Mouse (Mus musculus): ENCODE results near the gene Napb. TPM values are rescaled to one million over a fixed set of nuclear protein-coding genes. Genes with fewer than 3 reads are reported as not detected.

Napb gene
- polyA plus RNA-seq, 1 experiment from 2014 or later, result 105 TPM

DNA sequence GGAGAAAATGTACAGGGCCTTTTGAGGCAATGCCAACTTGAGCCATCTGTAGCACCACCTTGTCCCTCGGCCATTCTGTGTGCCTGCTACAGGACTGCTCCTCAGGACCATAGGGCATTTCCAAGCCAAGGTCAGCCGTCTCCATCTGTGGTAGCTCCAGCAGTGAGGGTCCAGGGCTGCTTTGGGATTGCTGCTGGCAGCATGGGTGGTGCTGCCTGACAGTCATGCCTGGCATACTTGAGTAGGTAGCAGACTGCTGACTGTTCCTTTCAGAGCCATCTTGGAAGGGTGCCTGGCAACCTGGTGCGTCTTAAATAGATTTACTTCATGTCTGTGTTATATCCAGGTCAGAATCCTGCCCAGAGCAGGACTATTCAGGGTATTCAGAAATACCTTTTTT is 10.7 kb upstream of the Napb start:
- H3K27me3 ChIP-seq (ENCODE audit: control insufficient read depth, insufficient read depth, low read length), result no peaks in the 10 kb centered on the region

DNA sequence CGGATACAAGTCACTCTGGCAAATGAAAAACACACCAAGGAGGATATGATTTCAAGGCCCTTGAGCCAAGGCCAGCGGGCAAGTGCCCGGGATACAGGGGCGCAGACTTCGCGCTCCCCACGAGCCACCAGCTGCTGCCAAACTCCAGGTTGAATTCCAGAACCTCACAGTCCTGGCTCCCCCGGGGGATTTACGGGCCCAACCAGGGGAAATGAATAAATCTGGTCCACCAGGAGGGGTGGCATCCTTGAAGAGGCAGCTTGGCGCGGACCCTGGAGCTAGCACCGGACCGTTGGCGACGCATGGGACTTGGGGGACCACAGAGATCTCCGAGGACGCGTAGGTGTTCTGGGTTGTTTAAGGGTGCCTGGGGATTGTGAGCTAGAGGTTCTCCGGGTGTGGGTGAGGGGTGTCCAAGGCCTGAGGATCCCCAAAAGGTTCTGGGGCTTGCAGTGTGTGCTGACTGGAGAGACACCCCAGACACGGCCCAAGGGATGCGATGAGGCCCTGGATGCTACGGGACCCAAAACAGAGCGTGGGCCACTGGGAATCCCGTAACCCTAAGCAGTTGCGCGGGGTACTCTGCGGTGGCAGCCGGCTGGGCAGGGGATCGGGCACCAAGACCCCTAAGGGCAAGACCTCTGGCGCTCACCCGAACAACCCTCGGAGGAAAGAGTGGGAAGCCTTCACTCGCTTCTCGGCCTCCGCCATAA is 497 bp downstream of the Napb start:
- Histone ChIP-seq H3K4me2 (ENCODE audit: low read depth, low read length) (peak overlapping the region; percentile 92), H3K4me3 (ENCODE audit: low read depth, low read length) (peak overlapping the region; percentile 73), H3K27ac (ENCODE audit: low read depth, low read length) (no peak overlapping the region), H3K9me3 (ENCODE audit: control insufficient read depth, low read length) (no peaks in the 10 kb centered on the region), H3K36me3 (ENCODE audit: control insufficient read depth, insufficient read depth, low read length) (no peaks in the 10 kb centered on the region), H3K4me1 (ENCODE audit: control insufficient read depth, insufficient read depth, low read length) (0 out of 2 replicates have a peak, but pooled peaks cover 3% of the 10 kb centered on the region), H3K27me3 (ENCODE audit: control insufficient read depth, insufficient read depth, low read length) (no peaks in the 10 kb centered on the region), H3K9ac (replicated peaks; ENCODE audit: low read depth, low read length) (peak overlapping the region; percentile 87)
- peak; percentile 79 for ATAC-seq (ENCODE audit: low read depth)
- WGBS, result 1% methylated on average over 30 of the region's 35 CpGs

More for the DNA sequence above, 10.7 kb upstream of the Napb start:
- 81% methylated on average over 3 of the region's 3 CpGs for WGBS
- H3K4me3 ChIP-seq (ENCODE audit: low read depth, low read length), result no peak overlapping the region
- no peaks in the 10 kb centered on the region for H3K4me1 ChIP-seq (ENCODE audit: control insufficient read depth, insufficient read depth, low read length)
- H3K9ac ChIP-seq (replicated peaks; ENCODE audit: low read depth, low read length), result no peak overlapping the region
- no peak overlapping the region for H3K4me2 ChIP-seq (ENCODE audit: low read depth, low read length)
- no peaks in the 10 kb centered on the region for H3K9me3 ChIP-seq (ENCODE audit: control insufficient read depth, low read length)
- no peaks in the 10 kb centered on the region for H3K36me3 ChIP-seq (ENCODE audit: control insufficient read depth, insufficient read depth, low read length)
- no peak overlapping the region for H3K27ac ChIP-seq (ENCODE audit: low read depth, low read length)
- no peak for ATAC-seq (ENCODE audit: low read depth)

DNA sequence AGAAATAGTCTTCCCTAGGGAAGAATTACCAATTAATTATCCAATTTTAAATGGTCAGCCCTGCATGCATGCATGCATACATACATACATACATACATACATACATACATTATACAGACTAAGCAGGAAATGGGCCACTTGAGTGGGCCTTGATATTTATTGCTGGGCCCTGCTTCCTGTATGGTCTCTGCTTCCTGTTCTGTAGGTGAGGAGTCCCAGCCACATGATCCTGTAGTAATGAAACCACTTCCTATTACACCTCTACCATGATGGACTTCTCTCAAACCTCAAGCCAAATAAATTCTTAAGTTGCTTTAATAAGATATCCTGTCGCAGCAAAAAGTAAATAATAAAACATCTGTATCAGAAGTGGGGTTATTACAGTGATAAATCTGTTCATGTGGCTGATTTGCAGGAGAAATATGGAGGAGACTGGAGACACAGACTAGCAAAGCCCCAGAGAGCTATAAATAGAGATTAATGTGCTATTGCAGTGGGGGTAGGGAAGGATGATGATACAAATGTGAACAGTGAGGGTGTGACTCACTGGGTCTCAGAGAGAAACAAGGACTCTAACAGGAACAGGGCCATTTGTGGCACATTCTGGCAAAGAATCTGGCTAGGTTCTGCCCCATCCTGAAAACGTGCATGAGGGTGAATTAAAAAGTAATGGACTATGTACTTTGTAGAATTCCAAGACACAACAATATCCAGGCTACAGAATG is 12.8 kb downstream of the Napb start:
- Histone ChIP-seq H3K27me3 (ENCODE audit: control insufficient read depth, insufficient read depth, low read length) (no peaks in the 10 kb centered on the region), H3K9me3 (ENCODE audit: control insufficient read depth, low read length) (no peaks in the 10 kb centered on the region), H3K4me2 (ENCODE audit: low read depth, low read length) (no peak overlapping the region), H3K27ac (ENCODE audit: low read depth, low read length) (no peak overlapping the region), H3K4me3 (ENCODE audit: low read depth, low read length) (no peak overlapping the region), H3K9ac (replicated peaks; ENCODE audit: low read depth, low read length) (no peak overlapping the region), H3K36me3 (ENCODE audit: control insufficient read depth, insufficient read depth, low read length) (no peaks in the 10 kb centered on the region), H3K4me1 (ENCODE audit: control insufficient read depth, insufficient read depth, low read length) (no peaks in the 10 kb centered on the region)
- peak; percentile 79; the same call in 1 of the 2 replicates for ATAC-seq (ENCODE audit: low read depth)
- WGBS, result 59% methylated on average over 2 of the region's 2 CpGs

DNA sequence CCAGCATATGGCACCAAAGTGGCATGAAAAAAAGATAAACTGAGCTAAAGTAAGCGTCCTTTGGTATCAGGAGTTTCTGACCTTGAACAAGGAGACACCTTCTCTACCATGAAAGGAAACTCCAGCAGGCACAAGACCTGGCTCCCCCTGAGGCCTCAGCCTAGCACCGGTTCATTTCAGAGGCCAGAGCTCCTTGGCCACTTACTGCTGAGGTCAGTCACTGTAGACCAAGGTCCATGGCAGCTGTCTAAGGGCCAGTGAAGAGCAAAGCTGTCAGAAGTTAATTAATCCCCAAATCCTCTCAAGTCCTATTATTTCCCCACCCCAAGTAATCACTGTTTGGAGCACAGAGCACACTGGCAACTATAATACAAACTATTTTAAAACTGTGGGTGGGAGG is 15.2 kb downstream of the Napb start:
- Histone ChIP-seq H3K36me3 (ENCODE audit: control insufficient read depth, insufficient read depth, low read length) (no peaks in the 10 kb centered on the region), H3K4me1 (ENCODE audit: control insufficient read depth, insufficient read depth, low read length) (no peaks in the 10 kb centered on the region), H3K27me3 (ENCODE audit: control insufficient read depth, insufficient read depth, low read length) (no peaks in the 10 kb centered on the region), H3K27ac (ENCODE audit: low read depth, low read length) (no peak overlapping the region), H3K9ac (replicated peaks; ENCODE audit: low read depth, low read length) (no peak overlapping the region), H3K9me3 (ENCODE audit: control insufficient read depth, low read length) (no peaks in the 10 kb centered on the region), H3K4me2 (ENCODE audit: low read depth, low read length) (no peak overlapping the region), H3K4me3 (ENCODE audit: low read depth, low read length) (no peak overlapping the region)
- ATAC-seq (ENCODE audit: low read depth), result no peak
- 90% methylated on average over 2 of the region's 2 CpGs for WGBS

DNA sequence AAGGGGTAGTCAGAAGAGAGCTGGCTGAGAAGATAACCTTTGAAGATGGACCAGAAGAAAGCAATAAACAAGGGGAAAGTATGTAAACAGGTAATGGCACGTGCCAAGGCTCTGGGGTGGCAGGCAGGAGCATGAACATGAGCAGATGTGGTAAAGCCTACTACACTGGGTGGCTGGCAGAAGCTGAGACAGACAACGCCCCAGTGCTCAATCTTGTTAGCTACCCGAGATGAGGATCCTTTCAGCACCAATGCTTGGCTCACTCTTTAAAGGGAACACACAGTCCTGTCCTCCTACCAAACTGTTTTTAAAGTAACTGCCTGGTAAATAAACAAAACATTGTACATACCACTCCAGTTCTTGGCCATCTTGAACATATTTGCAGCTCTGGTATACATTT is 19.9 kb downstream of the Napb start:
- H3K4me2 ChIP-seq (ENCODE audit: low read depth, low read length), result no peak overlapping the region
- H3K4me3 ChIP-seq (ENCODE audit: low read depth, low read length), result no peak overlapping the region
- peaks cover 12% of the 10 kb centered on the region; the same call in 1 of the 2 replicates for H3K36me3 ChIP-seq (ENCODE audit: control insufficient read depth, insufficient read depth, low read length)
- ATAC-seq (ENCODE audit: low read depth), result no peak
- H3K9me3 ChIP-seq (ENCODE audit: control insufficient read depth, low read length), result no peaks in the 10 kb centered on the region
- 81% methylated on average over 3 of the region's 3 CpGs for WGBS
- H3K27me3 ChIP-seq (ENCODE audit: control insufficient read depth, insufficient read depth, low read length), result no peaks in the 10 kb centered on the region
- H3K9ac ChIP-seq (replicated peaks; ENCODE audit: low read depth, low read length), result no peak overlapping the region
- no peaks in the 10 kb centered on the region for H3K4me1 ChIP-seq (ENCODE audit: control insufficient read depth, insufficient read depth, low read length)
- no peak overlapping the region for H3K27ac ChIP-seq (ENCODE audit: low read depth, low read length)

DNA sequence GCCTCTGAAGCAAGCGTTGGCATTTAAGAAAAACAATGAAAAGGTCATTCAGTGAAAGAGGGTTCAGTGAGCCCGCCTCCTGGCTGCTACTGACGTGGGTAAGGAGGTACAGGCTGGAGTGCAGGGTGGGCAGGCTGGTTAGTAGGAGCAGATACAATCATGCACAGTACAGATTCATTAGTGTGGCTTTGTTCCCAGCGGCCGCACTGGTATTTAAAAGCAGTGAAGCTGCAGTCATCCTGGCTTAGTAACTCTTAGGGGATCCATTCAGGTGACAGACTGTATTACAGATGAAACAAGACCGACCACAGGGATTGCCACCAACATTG is 25.1 kb downstream of the Napb start:
- H3K27me3 ChIP-seq (ENCODE audit: control insufficient read depth, insufficient read depth, low read length), result no peaks in the 10 kb centered on the region
- H3K4me3 ChIP-seq (ENCODE audit: low read depth, low read length), result no peak overlapping the region
- H3K27ac ChIP-seq (ENCODE audit: low read depth, low read length), result no peak overlapping the region
- no peaks in the 10 kb centered on the region for H3K9me3 ChIP-seq (ENCODE audit: control insufficient read depth, low read length)
- H3K4me2 ChIP-seq (ENCODE audit: low read depth, low read length), result no peak overlapping the region
- 49% methylated on average over 6 of the region's 6 CpGs for WGBS
- ATAC-seq (ENCODE audit: low read depth), result peak; percentile 64; the same call in 1 of the 2 replicates
- peaks cover 15% of the 10 kb centered on the region; the same call in 1 of the 2 replicates for H3K36me3 ChIP-seq (ENCODE audit: control insufficient read depth, insufficient read depth, low read length)
- H3K9ac ChIP-seq (replicated peaks; ENCODE audit: low read depth, low read length), result no peak overlapping the region
- H3K4me1 ChIP-seq (ENCODE audit: control insufficient read depth, insufficient read depth, low read length), result no peaks in the 10 kb centered on the region

DNA sequence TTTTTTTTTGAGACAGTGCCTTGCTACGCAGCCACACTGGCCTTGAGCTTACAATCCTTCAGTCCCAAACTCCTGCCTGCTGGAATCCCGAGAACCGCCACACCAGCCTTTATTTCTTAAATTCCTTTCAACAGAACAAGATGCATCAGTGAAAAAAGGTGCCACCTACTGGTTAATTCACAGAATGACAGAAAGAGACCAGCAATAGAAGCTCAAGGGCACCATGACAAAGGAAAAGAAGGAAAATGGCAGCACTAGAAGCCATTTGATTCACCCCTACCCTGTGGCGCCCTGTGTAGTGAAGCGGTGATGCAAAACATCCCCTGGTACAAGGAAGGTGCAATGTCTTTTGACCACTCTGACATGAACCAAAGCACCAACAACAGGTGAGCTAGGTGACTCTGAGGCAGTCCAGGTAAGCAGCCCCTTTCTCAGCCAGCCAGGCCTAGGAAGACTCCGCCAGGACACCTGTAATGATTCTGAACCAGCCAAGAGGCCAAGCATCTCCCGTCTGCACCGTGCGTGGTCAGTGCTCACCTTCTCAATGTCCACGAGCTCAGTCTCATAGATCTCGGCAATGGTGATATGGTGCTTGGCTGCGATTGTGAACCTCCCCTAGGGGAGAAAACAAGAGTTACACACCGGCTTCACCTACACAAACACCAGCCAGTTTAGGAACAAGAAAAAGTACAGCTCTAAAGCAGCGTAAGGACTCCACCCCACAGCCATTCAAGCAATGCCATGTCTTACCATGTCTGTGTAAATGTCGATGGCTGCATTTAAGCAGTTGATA is 25.7 kb downstream of the Napb start:
- H3K4me1 ChIP-seq (ENCODE audit: control insufficient read depth, insufficient read depth, low read length), result no peaks in the 10 kb centered on the region
- H3K4me2 ChIP-seq (ENCODE audit: low read depth, low read length), result no peak overlapping the region
- no peaks in the 10 kb centered on the region for H3K9me3 ChIP-seq (ENCODE audit: control insufficient read depth, low read length)
- no peak overlapping the region for H3K27ac ChIP-seq (ENCODE audit: low read depth, low read length)
- no peaks in the 10 kb centered on the region for H3K27me3 ChIP-seq (ENCODE audit: control insufficient read depth, insufficient read depth, low read length)
- no peak overlapping the region for H3K4me3 ChIP-seq (ENCODE audit: low read depth, low read length)
- WGBS, result 75% methylated on average over 15 of the region's 15 CpGs
- H3K36me3 ChIP-seq (ENCODE audit: control insufficient read depth, insufficient read depth, low read length), result peaks cover 12% of the 10 kb centered on the region; the same call in 1 of the 2 replicates
- ATAC-seq (ENCODE audit: low read depth), result peak; percentile 72; the same call in 1 of the 2 replicates
- H3K9ac ChIP-seq (replicated peaks; ENCODE audit: low read depth, low read length), result no peak overlapping the region

DNA sequence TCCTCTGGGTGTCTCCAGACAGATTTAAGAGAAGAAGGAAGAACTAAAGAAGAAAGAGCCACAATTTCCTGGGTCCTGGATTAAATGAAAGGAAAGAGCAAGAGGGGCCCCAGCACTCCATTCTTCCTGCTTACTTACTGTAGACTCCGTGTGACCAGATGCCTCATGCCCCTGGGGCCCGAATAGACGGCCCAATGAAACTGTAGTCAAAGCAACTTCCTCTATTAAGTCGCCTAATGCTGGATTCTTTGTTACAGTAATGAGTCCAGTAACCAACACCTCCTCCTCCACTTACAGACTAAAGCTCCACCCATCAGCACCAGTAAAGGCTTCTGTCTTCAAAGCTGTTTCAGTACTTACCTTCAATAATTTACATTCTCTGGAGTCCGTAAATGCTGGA is 33.7 kb downstream of the Napb start:
- Histone ChIP-seq H3K9ac (replicated peaks; ENCODE audit: low read depth, low read length) (no peak overlapping the region), H3K27me3 (ENCODE audit: control insufficient read depth, insufficient read depth, low read length) (no peaks in the 10 kb centered on the region), H3K9me3 (ENCODE audit: control insufficient read depth, low read length) (no peaks in the 10 kb centered on the region), H3K27ac (ENCODE audit: low read depth, low read length) (no peak overlapping the region), H3K4me2 (ENCODE audit: low read depth, low read length) (no peak overlapping the region), H3K36me3 (ENCODE audit: control insufficient read depth, insufficient read depth, low read length) (peaks cover 39% of the 10 kb centered on the region), H3K4me3 (ENCODE audit: low read depth, low read length) (no peak overlapping the region), H3K4me1 (ENCODE audit: control insufficient read depth, insufficient read depth, low read length) (no peaks in the 10 kb centered on the region)
- no peak for ATAC-seq (ENCODE audit: low read depth)
- WGBS, result 68% methylated on average over 5 of the region's 5 CpGs

DNA sequence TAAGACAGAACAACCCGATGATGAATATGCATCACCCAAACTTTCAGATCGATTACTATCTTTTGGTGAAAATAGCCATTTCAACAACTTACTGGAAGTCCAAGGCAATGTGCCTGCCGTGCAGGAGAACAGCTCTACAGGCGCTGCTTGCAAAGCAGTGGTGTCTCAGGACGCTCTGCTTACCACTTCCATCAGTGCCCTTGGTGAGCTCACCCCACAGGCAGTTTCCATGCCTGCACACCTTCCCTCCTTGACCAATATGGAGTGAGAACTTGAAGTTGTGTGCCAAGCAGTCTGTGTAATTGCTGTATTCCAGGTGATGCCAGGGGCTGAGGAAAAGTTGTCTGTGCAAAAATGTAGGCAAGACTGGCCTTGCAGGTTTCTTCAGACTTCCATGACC is 41.5 kb downstream of the Napb start:
- 98% methylated on average over 5 of the region's 5 CpGs for WGBS
- Histone ChIP-seq H3K9me3 (ENCODE audit: control insufficient read depth, low read length) (no peaks in the 10 kb centered on the region), H3K9ac (replicated peaks; ENCODE audit: low read depth, low read length) (no peak overlapping the region), H3K4me1 (ENCODE audit: control insufficient read depth, insufficient read depth, low read length) (no peaks in the 10 kb centered on the region), H3K4me2 (ENCODE audit: low read depth, low read length) (no peak overlapping the region), H3K27ac (ENCODE audit: low read depth, low read length) (no peak overlapping the region), H3K27me3 (ENCODE audit: control insufficient read depth, insufficient read depth, low read length) (no peaks in the 10 kb centered on the region), H3K36me3 (ENCODE audit: control insufficient read depth, insufficient read depth, low read length) (peaks cover 43% of the 10 kb centered on the region), H3K4me3 (ENCODE audit: low read depth, low read length) (no peak overlapping the region)
- no peak for ATAC-seq (ENCODE audit: low read depth)
